Mouse (Mus musculus) kidney, embryonic 15.5 days (tissue): ENCODE data around the gene Ube2a. TPM values are rescaled to one million over a fixed set of nuclear protein-coding genes. Genes with fewer than 3 reads are reported as not detected.

ENCODE experiments used
- ATAC-seq: fragments of 200-750 bp; cut with Nextera tagmentation; replicated peaks from 2 replicates; pipeline ENCODE4 v1.8.0; 2017; ENCODE audit warnings: moderate TSS enrichment; ENCODE audit not compliant: low FRiP score
- H3K27ac ChIP-seq: fragments of 300-500 bp; sonication (generic); 2 replicates; pipeline ENCODE4 v1.5.1; 2015; ENCODE audit warnings: mild to moderate bottlenecking, inconsistent platforms
- H3K27me3 ChIP-seq: fragments of 300-500 bp; sonication (generic); 2 replicates; pipeline ENCODE4 v1.6.1; 2015; ENCODE audit warnings: inconsistent platforms
- H3K36me3 ChIP-seq: fragments of 300-500 bp; sonication (generic); 2 replicates; pipeline ENCODE4 v1.6.1; 2015; ENCODE audit warnings: inconsistent platforms
- H3K4me1 ChIP-seq: fragments of 300-500 bp; sonication (generic); 2 replicates; pipeline ENCODE4 v1.6.1; 2015; ENCODE audit warnings: inconsistent platforms
- H3K4me2 ChIP-seq: fragments of 300-500 bp; sonication (generic); 2 replicates; pipeline ENCODE4 v1.6.1; 2015; ENCODE audit warnings: moderate library complexity, mild to moderate bottlenecking, inconsistent platforms
- H3K4me3 ChIP-seq: fragments of 300-500 bp; sonication (generic); replicated peaks from 2 replicates; pipeline ENCODE4 v1.5.1; 2015; ENCODE audit warnings: mild to moderate bottlenecking, inconsistent platforms
- H3K9ac ChIP-seq: fragments of 300-500 bp; sonication (generic); 2 replicates; pipeline ENCODE4 v1.6.1; 2015; ENCODE audit warnings: mild to moderate bottlenecking, inconsistent platforms
- H3K9me3 ChIP-seq: fragments of 300-500 bp; sonication (generic); replicated peaks from 2 replicates; pipeline ENCODE4 v1.6.1; 2016; ENCODE audit warnings: inconsistent platforms
- WGBS: fragments of 180-500 bp; shearing (Covaris S2); methylation state at CpG from one replicate; pipeline ENCODE4 v1.1.7; 2015; ENCODE audit warnings: mixed read lengths; 5-methylcytosine and 5-hydroxymethylcytosine counted together
- polyA plus RNA-seq: library from polyadenylated mRNA; unstranded; fragments of >200 nt; fragmentation: Nextera tagmentation; extraction: Ambion mirVana; gene quantifications from 2 replicates; pipeline ENCODE4 v1.2.1, GENCODE M21; 2015

Ube2a gene
- polyA plus RNA-seq, 1 experiment from 2014 or later, result 103 TPM

DNA sequence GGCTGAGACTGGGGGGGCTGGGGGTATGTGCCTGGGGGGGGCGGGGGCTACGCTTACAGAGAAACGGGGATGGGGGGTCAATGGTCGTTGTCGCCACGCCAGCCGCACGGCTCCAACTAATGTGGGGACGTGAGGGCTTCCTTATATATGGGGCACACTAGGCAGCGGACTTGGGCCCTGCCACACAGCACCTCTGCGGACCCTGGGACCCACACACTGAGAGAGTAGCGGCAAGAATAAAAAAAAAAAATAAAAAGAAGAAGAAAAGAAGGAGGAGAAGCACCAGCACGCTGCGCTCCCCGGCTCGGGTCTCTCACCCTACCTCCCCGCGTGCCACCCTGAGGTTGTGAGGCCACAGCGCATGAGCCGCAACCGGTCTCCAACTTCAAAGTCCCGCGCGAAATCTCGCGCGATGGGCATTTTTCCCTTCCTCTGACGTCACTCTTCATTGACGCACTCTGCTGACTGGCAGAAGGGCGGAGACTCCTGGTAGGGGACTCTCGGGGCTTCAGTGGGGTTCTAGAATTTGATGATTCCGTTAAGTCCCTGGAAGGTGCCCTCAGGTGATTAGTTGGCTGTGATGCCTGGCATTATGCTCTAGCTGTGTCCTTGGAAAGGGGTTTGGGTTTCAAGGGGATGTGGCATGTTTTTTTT lies 29.5 kb downstream of the Ube2a start:
- no peaks in the 10 kb centered on the region for H3K9me3 ChIP-seq
- no peaks in the 10 kb centered on the region for H3K36me3 ChIP-seq
- peak overlapping the region; percentile 71 for H3K4me2 ChIP-seq
- H3K27me3 ChIP-seq, result no peaks in the 10 kb centered on the region
- peak overlapping the region; percentile 55 for H3K9ac ChIP-seq
- peaks cover 7% of the 10 kb centered on the region; the same call in 1 of the 2 replicates for H3K4me1 ChIP-seq
- peak; percentile 90 for ATAC-seq
- peak overlapping the region; percentile 58 for H3K4me3 ChIP-seq
- WGBS, result 24% methylated on average over 31 of the region's 32 CpGs
- H3K27ac ChIP-seq, result peak overlapping the region; percentile 66

DNA sequence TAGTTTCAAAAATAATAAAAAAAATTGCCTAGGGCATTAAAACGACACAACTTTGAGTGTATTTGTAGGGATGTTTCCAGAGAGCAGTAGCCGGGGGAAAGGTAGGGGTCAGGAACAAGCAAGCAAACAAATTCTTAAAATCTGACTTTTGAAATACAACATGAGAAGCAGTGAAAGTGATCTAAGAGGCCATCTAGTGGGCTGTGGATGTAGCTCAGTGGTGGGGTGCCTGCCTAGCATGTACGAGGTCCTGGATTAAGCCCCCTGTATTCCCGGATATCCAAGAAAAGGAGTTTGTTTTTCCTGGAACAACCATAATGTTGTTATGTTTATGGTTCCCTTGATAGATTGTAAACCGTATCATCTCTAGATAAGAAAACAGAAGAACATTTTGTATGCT lies 32.8 kb downstream of the Ube2a start:
- WGBS, result 35% methylated on average over 5 of the region's 5 CpGs
- H3K9ac ChIP-seq, result no peak overlapping the region

DNA sequence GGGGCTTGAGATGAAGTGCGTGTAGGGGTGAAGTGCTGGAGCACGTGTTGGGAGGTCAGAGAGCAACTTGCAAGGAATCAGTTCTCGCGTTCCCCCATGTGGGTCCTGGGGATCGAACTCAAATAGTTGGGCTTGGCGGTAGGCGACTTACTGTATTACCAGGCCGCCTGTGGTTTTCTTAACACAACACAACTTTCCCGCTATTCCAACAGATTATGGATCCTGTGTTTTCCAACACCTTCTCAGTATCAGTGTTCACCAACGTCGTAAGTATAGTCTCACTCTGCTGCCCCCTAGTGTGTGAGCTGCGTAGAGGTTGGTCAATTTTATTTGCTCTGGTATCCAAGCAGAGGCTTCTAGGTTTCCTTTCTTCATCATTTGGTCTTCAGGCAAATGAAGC lies 37.6 kb downstream of the Ube2a start:
- 51% methylated on average over 12 of the region's 12 CpGs for WGBS
- no peak overlapping the region for H3K27ac ChIP-seq
- H3K4me1 ChIP-seq, result no peaks in the 10 kb centered on the region

More for the DNA sequence above, 32.8 kb downstream of the Ube2a start:
- no peaks in the 10 kb centered on the region for H3K36me3 ChIP-seq
- no peak overlapping the region for H3K27ac ChIP-seq
- no peak overlapping the region for H3K4me2 ChIP-seq
- no peak for ATAC-seq
- no peak overlapping the region for H3K4me3 ChIP-seq
- no peaks in the 10 kb centered on the region for H3K9me3 ChIP-seq
- peaks cover 7% of the 10 kb centered on the region; the same call in 1 of the 2 replicates for H3K4me1 ChIP-seq
- no peaks in the 10 kb centered on the region for H3K27me3 ChIP-seq

DNA sequence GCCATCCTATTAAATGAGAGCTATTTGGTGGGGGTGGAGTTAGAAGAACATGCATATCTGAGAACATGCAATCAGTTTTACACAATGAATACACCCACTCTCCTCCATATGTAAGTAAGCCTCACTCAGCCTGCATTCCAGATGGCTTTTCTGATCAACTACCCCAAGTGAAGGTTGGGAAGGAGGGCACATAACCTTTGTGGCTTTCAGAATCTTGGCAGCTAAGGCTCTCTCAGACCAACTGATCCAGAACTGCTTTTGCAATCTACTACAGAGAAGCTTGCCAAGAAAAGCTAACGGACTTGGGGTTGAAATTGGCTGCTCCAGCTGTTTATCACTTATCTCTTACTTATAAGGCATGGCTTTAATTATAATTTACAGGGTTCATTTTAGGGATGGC lies 44.0 kb downstream of the Ube2a start:
- H3K9me3 ChIP-seq, result no peaks in the 10 kb centered on the region
- no peak for ATAC-seq
- WGBS, result 69% methylated on average over 1 of the region's 1 CpGs
- no peak overlapping the region for H3K27ac ChIP-seq
- H3K4me3 ChIP-seq, result no peak overlapping the region
- no peaks in the 10 kb centered on the region for H3K27me3 ChIP-seq
- H3K4me2 ChIP-seq, result no peak overlapping the region
- no peak overlapping the region for H3K9ac ChIP-seq
- H3K4me1 ChIP-seq, result no peaks in the 10 kb centered on the region
- H3K36me3 ChIP-seq, result no peaks in the 10 kb centered on the region

More for the DNA sequence above, 37.6 kb downstream of the Ube2a start:
- Histone ChIP-seq H3K4me3 (no peak overlapping the region), H3K27me3 (no peaks in the 10 kb centered on the region), H3K36me3 (no peaks in the 10 kb centered on the region), H3K9me3 (no peaks in the 10 kb centered on the region), H3K9ac (no peak overlapping the region), H3K4me2 (no peak overlapping the region)
- no peak for ATAC-seq

DNA sequence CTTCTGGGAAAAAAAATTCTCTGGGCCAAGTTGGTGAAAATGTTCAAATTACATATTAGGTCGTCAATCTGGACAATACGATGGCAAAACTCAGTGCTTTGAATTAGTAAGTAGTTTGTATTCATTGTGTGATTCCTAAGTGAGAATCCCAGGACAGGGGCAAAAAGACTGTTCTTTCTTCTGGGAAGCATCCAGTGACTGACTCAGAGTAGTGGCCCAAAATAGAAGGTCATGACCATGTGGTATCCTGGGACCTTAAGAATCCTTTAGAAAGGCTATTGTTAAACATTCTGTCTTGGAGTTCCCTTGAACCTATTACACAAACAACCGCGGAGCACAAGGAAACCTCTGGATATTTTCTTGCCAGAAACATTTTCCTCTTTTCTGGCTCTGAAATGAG lies 47.6 kb downstream of the Ube2a start:
- ATAC-seq, result no peak
- Histone ChIP-seq H3K4me3 (no peak overlapping the region), H3K9ac (no peak overlapping the region), H3K36me3 (no peaks in the 10 kb centered on the region), H3K27me3 (no peaks in the 10 kb centered on the region), H3K27ac (no peak overlapping the region), H3K9me3 (no peaks in the 10 kb centered on the region), H3K4me2 (no peak overlapping the region), H3K4me1 (no peaks in the 10 kb centered on the region)
- 84% methylated on average over 4 of the region's 4 CpGs for WGBS

DNA sequence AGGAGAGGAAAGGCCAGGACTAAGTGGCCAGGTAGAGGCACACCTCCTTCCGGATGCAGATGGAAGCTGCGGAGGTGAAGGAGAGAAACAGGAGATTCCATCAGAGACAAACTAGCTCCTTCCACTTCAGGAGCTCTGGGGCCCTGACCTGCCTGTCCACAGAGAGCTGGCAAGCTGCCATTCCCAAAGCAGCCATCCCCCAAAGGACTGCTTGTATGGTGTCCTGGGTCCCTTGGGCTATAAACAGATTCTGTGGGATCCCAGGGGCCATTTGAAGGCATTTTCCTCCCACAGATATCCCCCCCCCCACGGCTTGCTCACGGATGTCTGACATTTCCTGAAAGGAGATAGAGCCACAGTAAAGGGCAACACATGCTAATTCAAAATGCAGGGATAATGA lies 55.1 kb downstream of the Ube2a start:
- 69% methylated on average over 4 of the region's 4 CpGs for WGBS
- H3K27me3 ChIP-seq, result no peaks in the 10 kb centered on the region
- no peak overlapping the region for H3K9ac ChIP-seq
- H3K36me3 ChIP-seq, result no peaks in the 10 kb centered on the region
- no peak overlapping the region for H3K27ac ChIP-seq
- H3K4me2 ChIP-seq, result no peak overlapping the region
- H3K4me1 ChIP-seq, result no peaks in the 10 kb centered on the region
- H3K4me3 ChIP-seq, result no peak overlapping the region
- no peak for ATAC-seq
- H3K9me3 ChIP-seq, result no peaks in the 10 kb centered on the region

DNA sequence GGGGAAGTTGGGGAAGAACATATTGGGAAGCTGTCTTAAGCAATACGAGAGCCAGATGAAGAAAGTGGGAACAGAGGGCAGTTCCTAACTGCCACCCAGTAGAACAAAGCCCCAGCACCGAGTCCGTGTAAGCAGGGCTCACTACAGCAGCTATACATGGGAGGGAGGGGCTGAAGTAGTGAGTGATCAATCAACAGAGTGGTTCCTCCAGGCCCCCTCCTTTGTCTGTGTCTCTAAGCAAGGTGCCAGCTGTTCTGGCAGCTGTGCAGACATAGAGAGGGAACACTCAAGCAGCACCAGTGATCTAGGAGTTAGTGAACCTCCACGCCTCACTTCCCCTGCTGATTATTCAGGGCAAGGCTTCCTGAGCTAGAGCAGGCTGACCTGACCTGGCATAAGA lies 56.0 kb downstream of the Ube2a start:
- no peaks in the 10 kb centered on the region for H3K27me3 ChIP-seq
- no peak overlapping the region for H3K9ac ChIP-seq
- no peaks in the 10 kb centered on the region for H3K9me3 ChIP-seq
- H3K4me3 ChIP-seq, result no peak overlapping the region
- H3K36me3 ChIP-seq, result no peaks in the 10 kb centered on the region
- no peaks in the 10 kb centered on the region for H3K4me1 ChIP-seq
- 72% methylated on average over 4 of the region's 4 CpGs for WGBS
- no peak overlapping the region for H3K4me2 ChIP-seq
- ATAC-seq, result no peak
- H3K27ac ChIP-seq, result no peak overlapping the region

DNA sequence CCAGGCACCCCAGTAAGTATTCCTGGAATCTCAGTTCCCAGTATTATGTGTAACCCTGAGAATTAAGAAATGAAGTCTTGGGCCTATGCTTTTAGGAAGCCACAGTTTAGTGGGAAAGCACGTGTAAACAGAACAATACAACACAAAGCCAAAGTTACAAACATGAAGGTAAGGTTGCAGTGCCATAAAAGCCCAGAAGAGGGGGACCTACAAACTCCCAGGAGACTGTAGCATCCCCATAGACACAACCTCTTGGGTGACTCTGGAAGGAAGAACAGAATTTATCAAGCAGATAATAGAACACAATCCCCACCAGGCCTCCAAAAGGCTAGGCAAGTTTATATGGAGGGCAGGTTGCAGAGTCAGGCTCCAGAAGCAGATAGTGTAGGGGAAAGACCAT lies 56.9 kb downstream of the Ube2a start:
- Histone ChIP-seq H3K4me1 (no peaks in the 10 kb centered on the region), H3K27ac (no peak overlapping the region), H3K9me3 (no peaks in the 10 kb centered on the region), H3K4me3 (no peak overlapping the region), H3K9ac (no peak overlapping the region), H3K4me2 (no peak overlapping the region), H3K27me3 (no peaks in the 10 kb centered on the region), H3K36me3 (no peaks in the 10 kb centered on the region)
- WGBS, result 46% methylated on average over 1 of the region's 1 CpGs
- no peak for ATAC-seq

Other genes starting within 250 kb of the Ube2a start
- gene Akap17b, start 228.5 kb upstream of the Ube2a start, polyA plus RNA-seq, result 3.4 and 3.7 TPM in 2 replicates
- 2.8 and 3.4 TPM in 2 replicates for gene Slc25a43, start 130.2 kb upstream of the Ube2a start, polyA plus RNA-seq
- 783 and 885 TPM in 2 replicates for gene Slc25a5, start 78.2 kb upstream of the Ube2a start, polyA plus RNA-seq
- gene C330007P06Rik, start 211 bp downstream of the Ube2a start, polyA plus RNA-seq, result 30.9 and 32.9 TPM in 2 replicates
- 1.3 and 1.7 TPM in 2 replicates for gene Nkrf, start 29.0 kb downstream of the Ube2a start, polyA plus RNA-seq
- gene Sept6, start 117.9 kb downstream of the Ube2a start, polyA plus RNA-seq, result 21.9 and 23.7 TPM in 2 replicates
- gene Sowahd, start 174.9 kb downstream of the Ube2a start, polyA plus RNA-seq, result not detected in 2 replicates
- 577 and 689 TPM in 2 replicates for gene Rpl39, start 211.5 kb downstream of the Ube2a start, polyA plus RNA-seq
- gene Upf3b, start 236.4 kb downstream of the Ube2a start, polyA plus RNA-seq, result 23.9 and 24.5 TPM in 2 replicates